Mouse (Mus musculus) stomach, embryonic 16.5 days (tissue): ENCODE results near the gene Maff. TPM values are rescaled to one million over a fixed set of nuclear protein-coding genes. Genes with fewer than 3 reads are reported as not detected.

Experiments used
- ATAC-seq: fragments of 200-750 bp; cut with Nextera tagmentation; 2 replicates; pipeline ENCODE4 v1.8.0; 2017; ENCODE audit warnings: moderate number of reproducible peaks, moderate TSS enrichment; ENCODE audit not compliant: insufficient read depth, low FRiP score
- H3K27ac ChIP-seq: fragments of 300-500 bp; sonication (generic); 2 replicates; pipeline ENCODE4 v1.5.1; 2014; ENCODE audit warnings: low read length
- H3K27me3 ChIP-seq: fragments of 300-500 bp; sonication (generic); 2 replicates; pipeline ENCODE4 v1.6.1; 2014; ENCODE audit warnings: low read length, control low read depth, mixed read lengths; ENCODE audit not compliant: control insufficient read depth, insufficient read depth
- H3K36me3 ChIP-seq: fragments of 300-500 bp; sonication (generic); 2 replicates; pipeline ENCODE4 v1.6.1; 2014; ENCODE audit warnings: low read length; ENCODE audit not compliant: control insufficient read depth, insufficient read depth
- H3K4me1 ChIP-seq: fragments of 300-500 bp; sonication (generic); 2 replicates; pipeline ENCODE4 v1.6.1; 2014; ENCODE audit warnings: low read length, control low read depth, mixed read lengths; ENCODE audit not compliant: control insufficient read depth, insufficient read depth
- H3K4me2 ChIP-seq: fragments of 300-500 bp; sonication (generic); 2 replicates; pipeline ENCODE4 v1.6.1; 2014; ENCODE audit warnings: low read depth, low read length, mixed read lengths
- H3K4me3 ChIP-seq: fragments of 300-500 bp; sonication (generic); replicated peaks from 2 replicates; pipeline ENCODE4 v1.5.1; 2014; ENCODE audit warnings: mild to moderate bottlenecking, low read length
- H3K9ac ChIP-seq: fragments of 300-500 bp; sonication (generic); 2 replicates; pipeline ENCODE4 v1.6.1; 2014; ENCODE audit warnings: low read length
- H3K9me3 ChIP-seq: fragments of 300-500 bp; sonication (generic); replicated peaks from 2 replicates; pipeline ENCODE4 v1.6.1; 2016; ENCODE audit warnings: low read length, control low read depth; ENCODE audit not compliant: control insufficient read depth
- WGBS: fragments of 180-500 bp; shearing (Covaris S2); extraction: QIAGEN DNeasy Blood & Tissue Kit; methylation state at CpG from one replicate; pipeline ENCODE4 v1.1.7; 2014; 5-methylcytosine and 5-hydroxymethylcytosine counted together
- polyA plus RNA-seq: library from polyadenylated mRNA; unstranded; fragments of >200 nt; fragmentation: Nextera tagmentation; extraction: Ambion mirVana; gene quantifications from 2 replicates; pipeline ENCODE4 v1.2.1, GENCODE M21; 2015

The Maff gene
- polyA plus RNA-seq, 1 experiment from 2014 or later, result 5.2 TPM

DNA sequence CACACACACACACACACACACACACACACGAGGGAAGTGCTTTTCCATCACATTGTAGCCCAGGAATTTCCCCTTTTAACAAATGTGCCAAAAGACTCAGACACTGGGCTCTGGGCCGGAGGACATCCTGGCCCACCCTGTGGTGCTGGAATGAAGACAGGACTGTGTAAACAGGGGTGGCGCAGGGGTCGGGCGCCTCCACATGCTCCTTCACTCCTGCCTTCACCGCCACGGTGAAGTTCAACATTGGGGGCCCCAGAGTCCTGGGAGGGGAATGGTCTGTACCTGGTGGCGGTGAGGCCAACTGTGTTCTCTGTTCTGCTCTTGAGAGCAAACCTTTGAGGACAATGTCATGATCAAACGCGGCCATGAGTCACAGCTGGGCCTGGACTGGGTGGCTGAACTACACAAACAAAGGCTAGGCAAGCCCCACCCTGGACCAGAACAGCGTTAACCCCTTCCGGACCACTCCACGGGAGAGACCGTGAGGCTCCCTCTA, 21.9 kb downstream of the Maff start:
- H3K27ac ChIP-seq, result peak overlapping the region; percentile 93
- peaks cover 34% of the 10 kb centered on the region for H3K4me1 ChIP-seq
- peak overlapping the region; percentile 37; the same call in 1 of the 2 replicates for H3K4me2 ChIP-seq
- H3K9ac ChIP-seq, result peak overlapping the region; percentile 64
- H3K36me3 ChIP-seq, result peaks cover 8% of the 10 kb centered on the region; the same call in 1 of the 2 replicates
- no peaks in the 10 kb centered on the region for H3K27me3 ChIP-seq
- ATAC-seq, result peak; percentile 91
- WGBS, result 25% methylated on average over 14 of the region's 14 CpGs
- 0 out of 2 replicates have a peak overlapping the region, but pooled peaks have one; percentile 13 for H3K4me3 ChIP-seq
- no peaks in the 10 kb centered on the region for H3K9me3 ChIP-seq

DNA sequence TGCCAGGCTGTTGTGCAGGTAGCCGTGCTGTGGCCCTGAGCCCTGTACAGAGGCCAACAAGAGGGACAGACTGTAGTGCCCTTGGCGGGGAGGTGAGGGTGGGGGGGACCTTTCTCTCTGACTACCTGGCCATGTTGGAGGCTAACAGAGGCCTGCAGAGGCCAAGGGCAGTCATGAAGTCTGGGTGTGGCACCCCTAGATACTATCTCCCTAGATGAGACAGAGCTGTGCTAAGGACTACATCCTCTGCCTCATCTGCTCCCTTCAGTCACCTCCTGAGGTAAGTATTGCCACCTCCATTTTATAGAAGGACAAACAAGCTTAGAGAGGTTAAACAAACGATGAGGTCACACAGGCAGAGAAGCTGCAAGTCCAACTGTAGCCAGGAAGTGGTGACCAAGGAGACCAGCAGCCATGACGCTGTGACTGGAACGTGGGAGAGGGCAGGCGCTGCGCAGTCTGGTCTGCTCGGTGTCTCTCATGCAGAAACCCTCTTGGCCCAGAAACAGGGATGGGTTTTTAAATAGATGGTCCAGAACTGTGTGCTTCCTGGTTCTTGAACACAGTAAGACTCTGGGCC, 22.5 kb downstream of the Maff start:
- H3K9ac ChIP-seq, result peak overlapping the region; percentile 64
- peaks cover 8% of the 10 kb centered on the region; the same call in 1 of the 2 replicates for H3K36me3 ChIP-seq
- H3K27me3 ChIP-seq, result no peaks in the 10 kb centered on the region
- H3K4me2 ChIP-seq, result peak overlapping the region; percentile 37; the same call in 1 of the 2 replicates
- H3K4me1 ChIP-seq, result peaks cover 34% of the 10 kb centered on the region
- H3K4me3 ChIP-seq, result 0 out of 2 replicates have a peak overlapping the region, but pooled peaks have one; percentile 13
- H3K9me3 ChIP-seq, result no peaks in the 10 kb centered on the region
- peak; percentile 41 for ATAC-seq
- peak overlapping the region; percentile 93 for H3K27ac ChIP-seq
- 56% methylated on average over 8 of the region's 8 CpGs for WGBS

DNA sequence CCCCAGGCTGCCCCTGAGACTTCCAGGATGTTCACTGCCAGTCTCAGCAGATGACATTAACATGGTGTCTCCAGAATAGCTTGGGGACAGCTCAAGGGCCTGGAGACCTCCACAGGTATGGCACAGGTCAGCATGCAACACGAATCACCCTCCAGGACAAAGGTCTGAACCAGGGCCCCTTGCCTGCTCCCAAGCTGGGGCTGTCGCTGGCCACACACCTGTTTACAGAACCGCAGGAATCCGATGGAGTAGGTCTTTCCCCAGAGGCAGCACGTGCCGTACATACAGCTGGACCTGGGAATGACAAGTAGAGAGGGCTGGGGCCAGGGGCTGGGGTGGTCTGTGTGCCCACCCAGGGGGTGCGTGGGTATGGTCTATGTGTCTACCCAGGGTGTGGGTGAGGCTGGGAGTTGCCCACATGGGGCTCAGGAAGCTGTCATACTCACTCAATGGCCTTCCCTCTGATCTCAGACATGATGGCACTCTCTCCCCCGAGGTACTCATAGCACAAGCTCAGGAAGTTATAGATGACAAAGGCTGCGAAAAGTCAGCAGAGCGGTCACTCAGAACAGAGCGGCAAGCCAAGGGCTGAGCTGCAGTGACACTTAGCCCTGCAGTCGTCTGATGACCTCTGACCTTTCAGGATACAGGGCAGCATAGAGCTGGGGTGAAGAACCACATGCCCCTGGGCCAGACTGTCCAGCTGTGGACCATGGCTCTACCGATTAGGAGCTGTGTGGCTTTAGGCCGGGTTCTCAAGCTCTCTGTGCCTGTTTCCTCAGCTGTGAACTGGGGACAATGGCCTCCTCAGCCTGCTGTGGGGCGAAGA, 23.2 kb downstream of the Maff start:
- 65% methylated on average over 15 of the region's 15 CpGs for WGBS

GRCm38 (mm10) chr15:79370281-79370843, 23.9 kb downstream of the Maff start:
- no peak for ATAC-seq
- no peaks in the 10 kb centered on the region for H3K27me3 ChIP-seq
- no peak overlapping the region for H3K4me3 ChIP-seq
- peak overlapping the region; percentile 93 for H3K27ac ChIP-seq
- WGBS, result 77% methylated on average over 7 of the region's 7 CpGs
- no peak overlapping the region for H3K9ac ChIP-seq
- no peaks in the 10 kb centered on the region for H3K9me3 ChIP-seq
- H3K4me1 ChIP-seq, result peaks cover 31% of the 10 kb centered on the region
- no peak overlapping the region for H3K4me2 ChIP-seq
- peaks cover 4% of the 10 kb centered on the region; the same call in 1 of the 2 replicates for H3K36me3 ChIP-seq

More for the DNA sequence above, 23.2 kb downstream of the Maff start:
- Histone ChIP-seq H3K4me3 (no peak overlapping the region), H3K4me1 (peaks cover 31% of the 10 kb centered on the region), H3K27me3 (no peaks in the 10 kb centered on the region), H3K4me2 (no peak overlapping the region), H3K9ac (peak overlapping the region; percentile 64; the same call in 1 of the 2 replicates), H3K27ac (peak overlapping the region; percentile 93), H3K36me3 (peaks cover 8% of the 10 kb centered on the region; the same call in 1 of the 2 replicates), H3K9me3 (no peaks in the 10 kb centered on the region)
- no peak for ATAC-seq

GRCm38 (mm10) chr15:79374760-79375159, 28.3 kb downstream of the Maff start:
- Histone ChIP-seq H3K9me3 (no peaks in the 10 kb centered on the region), H3K27ac (no peak overlapping the region), H3K4me1 (peaks cover 5% of the 10 kb centered on the region), H3K36me3 (no peaks in the 10 kb centered on the region), H3K9ac (no peak overlapping the region), H3K4me2 (no peak overlapping the region), H3K27me3 (no peaks in the 10 kb centered on the region), H3K4me3 (no peak overlapping the region)
- 40% methylated on average over 3 of the region's 3 CpGs for WGBS
- ATAC-seq, result no peak

- no peaks in the 10 kb centered on the region for H3K36me3 ChIP-seq
- no peaks in the 10 kb centered on the region for H3K9me3 ChIP-seq
- H3K27me3 ChIP-seq, result no peaks in the 10 kb centered on the region
- 0 out of 2 replicates have a peak overlapping the region, but pooled peaks have one; percentile 2 for H3K9ac ChIP-seq
- H3K4me2 ChIP-seq, result no peak overlapping the region
- ATAC-seq, result peak; percentile 54; the same call in 1 of the 2 replicates
- H3K4me1 ChIP-seq, result peaks cover 12% of the 10 kb centered on the region
- WGBS, result 63% methylated on average over 6 of the region's 6 CpGs
- no peak overlapping the region for H3K27ac ChIP-seq
- H3K4me3 ChIP-seq, result no peak overlapping the region
Measured at GRCm38 (mm10) chr15:79377681-79378080, 31.3 kb downstream of the Maff start.

GRCm38 (mm10) chr15:79378608-79379007, 32.2 kb downstream of the Maff start:
- H3K4me2 ChIP-seq, result no peak overlapping the region
- H3K4me1 ChIP-seq, result peaks cover 12% of the 10 kb centered on the region
- H3K27ac ChIP-seq, result no peak overlapping the region
- H3K4me3 ChIP-seq, result no peak overlapping the region
- WGBS, result 92% methylated on average over 10 of the region's 10 CpGs
- H3K9me3 ChIP-seq, result no peaks in the 10 kb centered on the region
- ATAC-seq, result no peak
- no peaks in the 10 kb centered on the region for H3K27me3 ChIP-seq
- H3K9ac ChIP-seq, result no peak overlapping the region
- H3K36me3 ChIP-seq, result no peaks in the 10 kb centered on the region

DNA sequence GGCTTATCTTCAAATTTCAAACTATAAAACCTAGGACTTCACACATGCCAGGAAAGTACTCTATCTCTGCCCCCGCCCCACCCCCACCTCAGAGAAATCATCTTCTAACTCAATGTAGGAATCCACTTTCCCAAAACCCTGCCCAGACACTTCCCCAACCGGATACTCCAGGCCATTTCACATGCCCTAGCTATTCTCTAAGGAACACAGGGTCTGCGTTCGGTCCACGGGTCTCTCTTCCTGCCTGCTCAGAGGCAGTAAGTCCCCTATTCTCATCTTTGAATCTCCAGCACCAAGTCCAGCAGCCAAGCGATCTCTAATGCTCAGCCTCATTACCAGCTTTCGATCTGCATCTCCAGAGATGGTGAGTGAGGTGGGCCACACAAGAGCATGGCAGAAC, 33.2 kb downstream of the Maff start:
- Histone ChIP-seq H3K4me2 (no peak overlapping the region), H3K36me3 (no peaks in the 10 kb centered on the region), H3K4me3 (no peak overlapping the region), H3K9ac (no peak overlapping the region), H3K4me1 (peaks cover 12% of the 10 kb centered on the region), H3K27ac (no peak overlapping the region), H3K9me3 (no peaks in the 10 kb centered on the region), H3K27me3 (no peaks in the 10 kb centered on the region)
- 86% methylated on average over 7 of the region's 7 CpGs for WGBS
- ATAC-seq, result no peak
